Mouse (Mus musculus): ENCODE measurements around the gene Apool. TPM values are rescaled to one million over a fixed set of nuclear protein-coding genes. Genes with fewer than 3 reads are reported as not detected.
A peak's percentile ranks its signal among the peaks of the same experiment; 100 is the strongest.
"Not testable (repeated sequence)": the region's sequence is repeated elsewhere in the genome, so short reads cannot be mapped to it uniquely, and the experiment has no call there.

Apool gene
- polyA plus RNA-seq (2015; fragmentation: Nextera tagmentation; extraction: Ambion mirVana): 21.6 and 21.8 TPM in 2 replicates

- Histone ChIP-seq H3K4me3 (replicated peaks) (peak within 1 kb of the TSS; percentile 66), H3K27me3 (no peaks in the 10 kb centered on the region), H3K36me3 (replicated peaks) (no peaks in the 10 kb centered on the region), H3K4me1 (replicated peaks) (no peaks in the 10 kb centered on the region; the same call in 1 of the 2 replicates), H3K4me2 (peak within 1 kb of the TSS; percentile 46), H3K9ac (peak within 1 kb of the TSS; percentile 58), H3K27ac (replicated peaks) (no peak within 1 kb of the TSS), H3K9me3 (replicated peaks) (no peaks in the 10 kb centered on the region)
- WGBS (ENCODE audit: insufficient replicate concordance): 24% methylated on average over 18 of the region's 18 CpGs
- ATAC-seq (ENCODE audit: insufficient read depth): peak; percentile 98
These were observed at the start of gene Apool for GRCm38 (mm10) chrX:112310804-112311530. Apool (plus strand) TSS chrX:112311334.

- no peak overlapping the region for H3K4me3 ChIP-seq (replicated peaks)
- H3K36me3 ChIP-seq (replicated peaks): no peaks in the 10 kb centered on the region
- no peaks in the 10 kb centered on the region for H3K9me3 ChIP-seq (replicated peaks)
- H3K27me3 ChIP-seq: no peaks in the 10 kb centered on the region
- no peak overlapping the region for H3K27ac ChIP-seq (replicated peaks)
- no peak for ATAC-seq (ENCODE audit: insufficient read depth)
- WGBS (ENCODE audit: insufficient replicate concordance): 52% methylated on average over 1 of the region's 1 CpGs
- H3K4me1 ChIP-seq (replicated peaks): no peaks in the 10 kb centered on the region
- H3K9ac ChIP-seq: no peak overlapping the region
- H3K4me2 ChIP-seq: no peak overlapping the region
These were observed 37.6 kb upstream of the Apool start for GRCm38 (mm10) chrX:112273550-112273949.

- Histone ChIP-seq H3K36me3 (replicated peaks) (no peaks in the 10 kb centered on the region), H3K9ac (peak overlapping the region; percentile 58), H3K4me2 (peak overlapping the region; percentile 46), H3K4me3 (replicated peaks) (peak overlapping the region; percentile 66), H3K27ac (replicated peaks) (no peak overlapping the region), H3K27me3 (no peaks in the 10 kb centered on the region), H3K9me3 (replicated peaks) (no peaks in the 10 kb centered on the region), H3K4me1 (replicated peaks) (no peaks in the 10 kb centered on the region; the same call in 1 of the 2 replicates)
- 17% methylated on average over 12 of the region's 12 CpGs for WGBS (ENCODE audit: insufficient replicate concordance)
- ATAC-seq (ENCODE audit: insufficient read depth): peak; percentile 70
These were observed 375 bp downstream of the Apool start for GRCm38 (mm10) chrX:112311531-112311887.

- 56% methylated on average over 1 of the region's 1 CpGs for WGBS (ENCODE audit: insufficient replicate concordance)
- peak overlapping the region; percentile 46 for H3K4me2 ChIP-seq
- ATAC-seq (ENCODE audit: insufficient read depth): no peak
- H3K27me3 ChIP-seq: no peaks in the 10 kb centered on the region
- H3K27ac ChIP-seq (replicated peaks): no peak overlapping the region
- no peak overlapping the region for H3K9ac ChIP-seq
- no peaks in the 10 kb centered on the region for H3K36me3 ChIP-seq (replicated peaks)
- H3K4me3 ChIP-seq (replicated peaks): peak overlapping the region; percentile 66
- H3K9me3 ChIP-seq (replicated peaks): no peaks in the 10 kb centered on the region
- H3K4me1 ChIP-seq (replicated peaks): no peaks in the 10 kb centered on the region; the same call in 1 of the 2 replicates
These were observed 960 bp downstream of the Apool start for GRCm38 (mm10) chrX:112312094-112312493.

GRCm38 (mm10) chrX:112320273-112320672, 9.1 kb downstream of the Apool start:
- Histone ChIP-seq H3K27me3 (no peaks in the 10 kb centered on the region), H3K36me3 (replicated peaks) (no peaks in the 10 kb centered on the region), H3K4me2 (no peak overlapping the region), H3K9ac (no peak overlapping the region), H3K27ac (replicated peaks) (no peak overlapping the region), H3K4me1 (replicated peaks) (no peaks in the 10 kb centered on the region), H3K4me3 (replicated peaks) (no peak overlapping the region), H3K9me3 (replicated peaks) (no peaks in the 10 kb centered on the region)
- no peak for ATAC-seq (ENCODE audit: insufficient read depth)

GRCm38 (mm10) chrX:112339486-112339885, 28.4 kb downstream of the Apool start:
- no peaks in the 10 kb centered on the region for H3K9me3 ChIP-seq (replicated peaks)
- no peaks in the 10 kb centered on the region for H3K36me3 ChIP-seq (replicated peaks)
- WGBS (ENCODE audit: insufficient replicate concordance): 71% methylated on average over 3 of the region's 3 CpGs
- H3K27ac ChIP-seq (replicated peaks): no peak overlapping the region
- no peak overlapping the region for H3K9ac ChIP-seq
- no peak overlapping the region for H3K4me2 ChIP-seq
- ATAC-seq (ENCODE audit: insufficient read depth): no peak
- H3K4me3 ChIP-seq (replicated peaks): no peak overlapping the region
- no peaks in the 10 kb centered on the region for H3K4me1 ChIP-seq (replicated peaks)
- no peaks in the 10 kb centered on the region for H3K27me3 ChIP-seq

GRCm38 (mm10) chrX:112347467-112348394, 36.6 kb downstream of the Apool start:
- no peaks in the 10 kb centered on the region for H3K9me3 ChIP-seq (replicated peaks)
- no peak for ATAC-seq (ENCODE audit: insufficient read depth)
- no peaks in the 10 kb centered on the region for H3K4me1 ChIP-seq (replicated peaks)
- no peak overlapping the region for H3K9ac ChIP-seq
- no peak overlapping the region for H3K4me2 ChIP-seq
- no peak overlapping the region for H3K4me3 ChIP-seq (replicated peaks)
- no peaks in the 10 kb centered on the region for H3K27me3 ChIP-seq
- no peak overlapping the region for H3K27ac ChIP-seq (replicated peaks)
- no peaks in the 10 kb centered on the region for H3K36me3 ChIP-seq (replicated peaks)
- 68% methylated on average over 4 of the region's 4 CpGs for WGBS (ENCODE audit: insufficient replicate concordance)

- Histone ChIP-seq H3K4me1 (replicated peaks) (no peaks in the 10 kb centered on the region), H3K27me3 (no peaks in the 10 kb centered on the region), H3K4me2 (no peak overlapping the region), H3K36me3 (replicated peaks) (no peaks in the 10 kb centered on the region), H3K4me3 (replicated peaks) (no peak overlapping the region), H3K9me3 (replicated peaks) (no peaks in the 10 kb centered on the region), H3K9ac (no peak overlapping the region), H3K27ac (replicated peaks) (no peak overlapping the region)
- WGBS (ENCODE audit: insufficient replicate concordance): 52% methylated on average over 3 of the region's 3 CpGs
- ATAC-seq (ENCODE audit: insufficient read depth): no peak
These were observed 37.3 kb downstream of the Apool start for GRCm38 (mm10) chrX:112348395-112348791.

GRCm38 (mm10) chrX:112368426-112368825, 57.3 kb downstream of the Apool start:
- Histone ChIP-seq H3K4me1 (replicated peaks) (no peaks in the 10 kb centered on the region), H3K4me3 (replicated peaks) (no peak overlapping the region), H3K27me3 (no peaks in the 10 kb centered on the region), H3K9me3 (replicated peaks) (no peaks in the 10 kb centered on the region), H3K4me2 (no peak overlapping the region), H3K27ac (replicated peaks) (no peak overlapping the region), H3K36me3 (replicated peaks) (0 out of 2 replicates have a peak, but pooled peaks cover 3% of the 10 kb centered on the region), H3K9ac (no peak overlapping the region)
- 37% methylated on average over 4 of the region's 4 CpGs for WGBS (ENCODE audit: insufficient replicate concordance)
- no peak for ATAC-seq (ENCODE audit: insufficient read depth)

GRCm38 (mm10) chrX:112370577-112371410, 59.7 kb downstream of the Apool start:
- not testable (repeated sequence) for H3K4me1 ChIP-seq (replicated peaks); H3K9ac ChIP-seq; H3K9me3 ChIP-seq (replicated peaks); H3K4me2 ChIP-seq; H3K27me3 ChIP-seq; H3K4me3 ChIP-seq (replicated peaks); H3K36me3 ChIP-seq (replicated peaks); H3K27ac ChIP-seq (replicated peaks)
- peak; percentile 94 for ATAC-seq (ENCODE audit: insufficient read depth)
- WGBS (ENCODE audit: insufficient replicate concordance): 61% methylated on average over 5 of the region's 5 CpGs

GRCm38 (mm10) chrX:112406679-112407078, 95.5 kb downstream of the Apool start, which contains the start of gene Satl1:
Satl1 (minus strand) TSS chrX:112406779.
- no peak for ATAC-seq (ENCODE audit: insufficient read depth)
- H3K4me2 ChIP-seq: no peak within 1 kb of the TSS
- no peak within 1 kb of the TSS for H3K4me3 ChIP-seq (replicated peaks)
- H3K27ac ChIP-seq (replicated peaks): no peak within 1 kb of the TSS
- WGBS (ENCODE audit: insufficient replicate concordance): 77% methylated on average over 3 of the region's 3 CpGs
- H3K36me3 ChIP-seq (replicated peaks): no peaks in the 10 kb centered on the region
- no peak within 1 kb of the TSS for H3K9ac ChIP-seq
- H3K9me3 ChIP-seq (replicated peaks): no peaks in the 10 kb centered on the region
- H3K4me1 ChIP-seq (replicated peaks): no peaks in the 10 kb centered on the region
- H3K27me3 ChIP-seq: no peaks in the 10 kb centered on the region
